Mouse (Mus musculus) liver, postnatal 0 days (tissue): ENCODE data around the gene Tmem179b.

Experiments used
- CTCF ChIP-seq: sonication (generic); IDR thresholded peaks from 2 replicates; pipeline ENCODE4 v1.5.1; 2016; ENCODE audit warnings: antibody characterized with exemption, low read depth
- EP300 ChIP-seq: IDR thresholded peaks from 2 replicates; pipeline ENCODE4 v1.6.1; 2016; ENCODE audit warnings: antibody characterized with exemption, low read depth, mild to moderate bottlenecking

DNA sequence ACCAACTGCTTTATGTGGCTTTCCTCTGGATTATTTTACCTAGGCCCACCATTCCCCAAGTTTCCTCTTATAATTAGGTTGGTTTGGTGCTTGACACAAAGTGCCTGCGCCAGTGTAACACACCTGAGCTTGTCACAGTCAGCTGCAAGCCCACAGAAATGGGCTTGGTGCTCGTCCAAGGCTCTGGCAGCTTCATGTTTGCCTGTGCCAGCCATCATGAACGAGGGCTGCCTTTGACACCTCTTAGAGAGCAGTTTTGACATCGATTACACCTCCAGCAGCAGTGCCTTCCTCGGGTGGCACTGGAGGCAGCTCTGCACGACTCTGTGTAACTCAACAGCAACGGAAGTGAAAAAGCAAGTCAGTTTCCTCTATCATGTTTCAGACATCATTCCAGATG, 15.9 kb upstream of the Tmem179b start:
- TF ChIP-seq EP300, result no peak
- TF ChIP-seq CTCF, result no peak
